Mouse (Mus musculus) adrenal gland, postnatal 14 days (tissue): ENCODE measurements around the gene Zfpl1. TPM values are rescaled to one million over a fixed set of nuclear protein-coding genes. Genes with fewer than 3 reads are reported as not detected.

Experiments
- microRNA-seq, 2 experiments: library from miRNA; unstranded; fragments of <30 nt; microRNA quantifications; one replicate each; pipeline ENCODE4 v1.2.0; 2021
- total RNA-seq: library from RNA; stranded (reverse); gene quantifications from 2 replicates; pipeline ENCODE4 v1.2.3, GENCODE M21; 2021

Gene Zfpl1
- total RNA-seq, 1 experiment from 2014 or later, result 33.5 TPM

Small RNAs within 50 kb of the gene (microRNA-seq; reads per million reads assigned to microRNA genes)
- gene Mir6988, result 0.43 to 0.76 reads per million in 2 experiments

Other genes starting within 250 kb of the Zfpl1 start
- gene Frmd8, start 209.7 kb downstream of the Zfpl1 start, total RNA-seq, result 26.0 and 34.5 TPM in 2 replicates
- gene Slc25a45, start 207.1 kb downstream of the Zfpl1 start, total RNA-seq, result 14.7 and 16.5 TPM in 2 replicates
- 1.4 and 1.7 TPM in 2 replicates for gene Tigd3, start 190.8 kb downstream of the Zfpl1 start, total RNA-seq
- 118 and 119 TPM in 2 replicates for gene Dpf2, start 171.9 kb downstream of the Zfpl1 start, total RNA-seq
- gene Cdc42ep2, start 160.1 kb downstream of the Zfpl1 start, total RNA-seq, result 9.6 and 9.7 TPM in 2 replicates
- 24.6 and 28.4 TPM in 2 replicates for gene Pola2, start 120.8 kb downstream of the Zfpl1 start, total RNA-seq
- gene Slc22a20, start 98.8 kb downstream of the Zfpl1 start, total RNA-seq, result not detected in 2 replicates
- gene Capn1, start 69.1 kb downstream of the Zfpl1 start, total RNA-seq, result 28.5 and 41.5 TPM in 2 replicates
- gene Syvn1, start 38.4 kb downstream of the Zfpl1 start, total RNA-seq, result 53.2 and 54.8 TPM in 2 replicates
- 59.7 and 68.2 TPM in 2 replicates for gene Mrpl49, start 27.2 kb downstream of the Zfpl1 start, total RNA-seq
- 956 and 1,133 TPM in 2 replicates for gene Fau, start 27.1 kb downstream of the Zfpl1 start, total RNA-seq
- 24.9 and 25.3 TPM in 2 replicates for gene Znhit2, start 23.8 kb downstream of the Zfpl1 start, total RNA-seq
- gene Tm7sf2, start 16.6 kb downstream of the Zfpl1 start, total RNA-seq, result 9.5 and 19.3 TPM in 2 replicates
- 44.9 and 47.9 TPM in 2 replicates for gene Vps51, start 7.7 kb downstream of the Zfpl1 start, total RNA-seq
- gene Tmem262, start 4.9 kb downstream of the Zfpl1 start, total RNA-seq, result not detected in 2 replicates
- not detected in 2 replicates for gene Gm28374, start 2.7 kb downstream of the Zfpl1 start, total RNA-seq
- gene Cdca5, start within 50 bp of the Zfpl1 start, total RNA-seq, result 5.5 and 5.7 TPM in 2 replicates
- gene AC131692.1, start 9.5 kb upstream of the Zfpl1 start, total RNA-seq, result 0.56 and 0.60 TPM in 2 replicates
- 0.33 TPM in 1 of 2 replicates, not detected in the other for gene Naaladl1, start 20.8 kb upstream of the Zfpl1 start, total RNA-seq
- 12.9 and 15.4 TPM in 2 replicates for gene Sac3d1, start 33.7 kb upstream of the Zfpl1 start, total RNA-seq
- gene Snx15, start 43.3 kb upstream of the Zfpl1 start, total RNA-seq, result 21.7 and 23.6 TPM in 2 replicates
- 0.52 and 1.5 TPM in 2 replicates for gene Batf2, start 56.0 kb upstream of the Zfpl1 start, total RNA-seq
- gene Arl2, start 56.6 kb upstream of the Zfpl1 start, total RNA-seq, result 61.2 and 61.5 TPM in 2 replicates
- gene Majin, start 99.4 kb upstream of the Zfpl1 start, total RNA-seq, result 1.0 and 1.2 TPM in 2 replicates
- gene Gpha2, start 141.4 kb upstream of the Zfpl1 start, total RNA-seq, result 19.6 and 20.2 TPM in 2 replicates
- 64.8 and 67.0 TPM in 2 replicates for gene Ppp2r5b, start 150.9 kb upstream of the Zfpl1 start, total RNA-seq
- 27.5 and 30.6 TPM in 2 replicates for gene Atg2a, start 156.7 kb upstream of the Zfpl1 start, total RNA-seq
- gene Ehd1, start 191.8 kb upstream of the Zfpl1 start, total RNA-seq, result 116 and 118 TPM in 2 replicates
- 9.9 and 11.5 TPM in 2 replicates for gene Cdc42bpg, start 221.5 kb upstream of the Zfpl1 start, total RNA-seq